Mouse (Mus musculus): ENCODE data around the gene Otop1. TPM values are rescaled to one million over a fixed set of nuclear protein-coding genes. Genes with fewer than 3 reads are reported as not detected.
A peak's percentile ranks its signal among the peaks of the same experiment; 100 is the strongest.

Gene Otop1
- polyA plus RNA-seq, 2 experiments, result not detected

GRCm38 (mm10) chr5:38288476-38288875 is 12.7 kb downstream of the Otop1 start:
- Histone ChIP-seq H3K27ac (no peak overlapping the region), H3K9ac (replicated peaks) (no peak overlapping the region), H3K4me2 (ENCODE audit: low read depth) (no peak overlapping the region), H3K4me3 (ENCODE audit: insufficient read depth in 1 of 2, low read depth in 2 of 2, low read length in 2 of 2) (no peak overlapping the region), H3K27me3 (ENCODE audit: control insufficient read depth, insufficient read depth, low read length) (no peaks in the 10 kb centered on the region), H3K36me3 (replicated peaks; ENCODE audit: control insufficient read depth, insufficient read depth, low read depth) (no peaks in the 10 kb centered on the region), H3K4me1 (replicated peaks; ENCODE audit: control insufficient read depth in 2 of 2, insufficient read depth in 2 of 2, low read length in 1 of 2) (no peaks in the 10 kb centered on the region), H3K9me3 (ENCODE audit: control insufficient read depth, low read length) (no peaks in the 10 kb centered on the region)
- WGBS (ENCODE audit: insufficient replicate concordance), result 59% methylated on average over 3 of the region's 3 CpGs
- DNase-seq (ENCODE audit: low read depth in 3 of 3, low spot score in 3 of 3), result no peak
- TF ChIP-seq CTCF (IDR thresholded peaks at IDR 0.05; ENCODE audit: low read depth), result no peak
- no peak for ATAC-seq (ENCODE audit: insufficient read depth)

- no peaks in the 10 kb centered on the region for H3K4me1 ChIP-seq (replicated peaks; ENCODE audit: control insufficient read depth in 2 of 2, insufficient read depth in 2 of 2, low read length in 1 of 2)
- H3K9ac ChIP-seq (replicated peaks), result no peak overlapping the region
- no peak for TF ChIP-seq EP300 (IDR thresholded peaks at IDR 0.05; ENCODE audit: low read depth)
- no peak for TF ChIP-seq CTCF (IDR thresholded peaks at IDR 0.05; ENCODE audit: low read depth)
- H3K4me2 ChIP-seq (ENCODE audit: low read depth), result no peak overlapping the region
- H3K4me3 ChIP-seq (ENCODE audit: insufficient read depth in 1 of 2, low read depth in 2 of 2, low read length in 2 of 2), result no peak overlapping the region
- H3K27ac ChIP-seq, result no peak overlapping the region
- no peaks in the 10 kb centered on the region for H3K36me3 ChIP-seq (replicated peaks; ENCODE audit: control insufficient read depth, insufficient read depth, low read depth)
- no peaks in the 10 kb centered on the region for H3K9me3 ChIP-seq (ENCODE audit: control insufficient read depth, low read length)
- WGBS (ENCODE audit: insufficient replicate concordance), result 63% methylated on average over 12 of the region's 12 CpGs
- DNase-seq (ENCODE audit: low read depth in 3 of 3, low spot score in 3 of 3), result no peak
- H3K27me3 ChIP-seq (ENCODE audit: control insufficient read depth, insufficient read depth, low read length), result no peaks in the 10 kb centered on the region
- no peak for ATAC-seq (ENCODE audit: insufficient read depth)
Measured at GRCm38 (mm10) chr5:38301761-38302411, 26.1 kb downstream of the Otop1 start.

GRCm38 (mm10) chr5:38302651-38303050 is 26.9 kb downstream of the Otop1 start:
- no peak for TF ChIP-seq CTCF (IDR thresholded peaks at IDR 0.05; ENCODE audit: low read depth)
- Histone ChIP-seq H3K4me2 (ENCODE audit: low read depth) (no peak overlapping the region), H3K4me1 (replicated peaks; ENCODE audit: control insufficient read depth in 2 of 2, insufficient read depth in 2 of 2, low read length in 1 of 2) (no peaks in the 10 kb centered on the region), H3K27ac (no peak overlapping the region), H3K27me3 (ENCODE audit: control insufficient read depth, insufficient read depth, low read length) (no peaks in the 10 kb centered on the region), H3K4me3 (ENCODE audit: insufficient read depth in 1 of 2, low read depth in 2 of 2, low read length in 2 of 2) (no peak overlapping the region), H3K9me3 (ENCODE audit: control insufficient read depth, low read length) (no peaks in the 10 kb centered on the region), H3K36me3 (replicated peaks; ENCODE audit: control insufficient read depth, insufficient read depth, low read depth) (no peaks in the 10 kb centered on the region), H3K9ac (replicated peaks) (no peak overlapping the region)
- ATAC-seq (ENCODE audit: insufficient read depth) (no peak), DNase-seq (ENCODE audit: low read depth in 3 of 3, low spot score in 3 of 3) (no peak)
- WGBS (ENCODE audit: insufficient replicate concordance), result 46% methylated on average over 12 of the region's 12 CpGs

GRCm38 (mm10) chr5:38305241-38305640 is 29.5 kb downstream of the Otop1 start:
- Histone ChIP-seq H3K4me2 (ENCODE audit: low read depth) (no peak overlapping the region), H3K9me3 (ENCODE audit: control insufficient read depth, low read length) (no peaks in the 10 kb centered on the region), H3K4me1 (replicated peaks; ENCODE audit: control insufficient read depth in 2 of 2, insufficient read depth in 2 of 2, low read length in 1 of 2) (peaks cover 0 to 2% of the 10 kb centered on the region in 2 experiments; a peak in 1 of 4 replicates), H3K27me3 (ENCODE audit: control insufficient read depth, insufficient read depth, low read length) (no peaks in the 10 kb centered on the region), H3K9ac (replicated peaks) (no peak overlapping the region), H3K4me3 (ENCODE audit: insufficient read depth in 1 of 2, low read depth in 2 of 2, low read length in 2 of 2) (no peak overlapping the region), H3K36me3 (replicated peaks; ENCODE audit: control insufficient read depth, insufficient read depth, low read depth) (no peaks in the 10 kb centered on the region), H3K27ac (no peak overlapping the region)
- ATAC-seq (ENCODE audit: insufficient read depth) (no peak), DNase-seq (ENCODE audit: low read depth in 3 of 3, low spot score in 3 of 3) (no peak)
- 59% methylated on average over 2 of the region's 2 CpGs for WGBS (ENCODE audit: insufficient replicate concordance)
- no peak for TF ChIP-seq EP300 (IDR thresholded peaks at IDR 0.05; ENCODE audit: low read depth)
- no peak for TF ChIP-seq CTCF (IDR thresholded peaks at IDR 0.05; ENCODE audit: low read depth)

GRCm38 (mm10) chr5:38307255-38308101 is 31.7 kb downstream of the Otop1 start:
- Histone ChIP-seq H3K27ac (no peak overlapping the region), H3K9ac (replicated peaks) (no peak overlapping the region), H3K36me3 (replicated peaks; ENCODE audit: control insufficient read depth, insufficient read depth, low read depth) (no peaks in the 10 kb centered on the region), H3K27me3 (ENCODE audit: control insufficient read depth, insufficient read depth, low read length) (no peaks in the 10 kb centered on the region), H3K4me1 (replicated peaks; ENCODE audit: control insufficient read depth in 2 of 2, insufficient read depth in 2 of 2, low read length in 1 of 2) (peaks cover 0 to 2% of the 10 kb centered on the region in 2 experiments; a peak in 1 of 4 replicates), H3K9me3 (ENCODE audit: control insufficient read depth, low read length) (no peaks in the 10 kb centered on the region), H3K4me3 (ENCODE audit: insufficient read depth in 1 of 2, low read depth in 2 of 2, low read length in 2 of 2) (peak overlapping the region; percentile 18 to 30; a peak in 2 of 4 replicates), H3K4me2 (ENCODE audit: low read depth) (peak overlapping the region; percentile 59)
- WGBS (ENCODE audit: insufficient replicate concordance), result 9% methylated on average over 26 of the region's 26 CpGs
- ATAC-seq (ENCODE audit: insufficient read depth), result peak; percentile 66; the same call in 1 of the 2 replicates
- TF ChIP-seq EP300 (IDR thresholded peaks at IDR 0.05; ENCODE audit: low read depth), result no peak
- peak; percentile 99 for TF ChIP-seq CTCF (IDR thresholded peaks at IDR 0.05; ENCODE audit: low read depth)
- DNase-seq (ENCODE audit: low read depth in 3 of 3, low spot score in 3 of 3), result peak; percentile 61 to 67 (median 66)
